Mouse (Mus musculus) right cerebral cortex, adult 18-20 months (tissue): ENCODE results near the gene Vmn2r106.

Experiments used
- DNase-seq: peaks from one replicate; pipeline ENCODE4 v3.0.0; 2022; ENCODE audit warnings: mixed read lengths

Gene Vmn2r106

GRCm38 (mm10) chr17:20285453-20285852 is at the start of gene Vmn2r106:
Gene Vmn2r106 (minus strand): TSS chr17:20285553.
- no peak for DNase-seq

GRCm38 (mm10) chr17:20305790-20306189 is 20.4 kb upstream of the Vmn2r106 start:
- no peak for DNase-seq

GRCm38 (mm10) chr17:20286906-20287305 is 1.6 kb upstream of the Vmn2r106 start:
- DNase-seq = no peak

- DNase-seq = no peak
Observed at GRCm38 (mm10) chr17:20255522-20255921, 29.8 kb downstream of the Vmn2r106 start.

- no peak for DNase-seq
Observed at GRCm38 (mm10) chr17:20234952-20235351, 50.4 kb downstream of the Vmn2r106 start, which contains the start of gene Vmn2r105. Gene Vmn2r105 (minus strand): TSS chr17:20235052.
